Mouse (Mus musculus): Measurements from ENCODE around the gene Mettl2. TPM values are rescaled to one million over a fixed set of nuclear protein-coding genes. Genes with fewer than 3 reads are reported as not detected.

Gene Mettl2
- polyA plus RNA-seq, 1 experiment = 10.0 TPM

- no peak for DNase-seq
- Histone ChIP-seq H3K4me3 (replicated peaks; ENCODE audit: extremely low read depth, low read depth, low read length) (no peak overlapping the region), H3K4me1 (ENCODE audit: control insufficient read depth, insufficient read depth, low read length) (no peaks in the 10 kb centered on the region)
- 83% methylated on average over 69 of the region's 69 CpGs for WGBS
- TF ChIP-seq POLR2A (IDR thresholded peaks at IDR 0.05; ENCODE audit: borderline replicate concordance, extremely low read depth, low read depth, low read length) (no peak), CTCF (IDR thresholded peaks at IDR 0.05; ENCODE audit: insufficient read depth, low read length) (no peak)
Observed at GRCm38 (mm10) chr11:105164516-105165510, 38.6 kb downstream of the Mettl2 start.

- WGBS = 93% methylated on average over 10 of the region's 10 CpGs
- TF ChIP-seq POLR2A (IDR thresholded peaks at IDR 0.05; ENCODE audit: borderline replicate concordance, extremely low read depth, low read depth, low read length) (no peak), CTCF (IDR thresholded peaks at IDR 0.05; ENCODE audit: insufficient read depth, low read length) (no peak)
- DNase-seq = no peak
- Histone ChIP-seq H3K4me1 (ENCODE audit: control insufficient read depth, insufficient read depth, low read length) (no peaks in the 10 kb centered on the region), H3K4me3 (replicated peaks; ENCODE audit: extremely low read depth, low read depth, low read length) (no peak overlapping the region)
Observed at GRCm38 (mm10) chr11:105166780-105167179, 40.6 kb downstream of the Mettl2 start.

- Histone ChIP-seq H3K4me1 (ENCODE audit: control insufficient read depth, insufficient read depth, low read length) (peaks cover 12% of the 10 kb centered on the region), H3K4me3 (replicated peaks; ENCODE audit: extremely low read depth, low read depth, low read length) (no peak within 1 kb of the TSS)
- 46% methylated on average over 2 of the region's 2 CpGs for WGBS
- no peak for DNase-seq
- TF ChIP-seq POLR2A (IDR thresholded peaks at IDR 0.05; ENCODE audit: borderline replicate concordance, extremely low read depth, low read depth, low read length) = no peak
- no peak for TF ChIP-seq CTCF (IDR thresholded peaks at IDR 0.05; ENCODE audit: insufficient read depth, low read length)
Observed at GRCm38 (mm10) chr11:105178516-105178915, 52.3 kb downstream of the Mettl2 start, which contains the start of gene Tlk2. TSS of gene Tlk2 (plus strand) at chr11:105178807.

GRCm38 (mm10) chr11:105179523-105179922, 53.3 kb downstream of the Mettl2 start:
- no peak overlapping the region for H3K4me3 ChIP-seq (replicated peaks; ENCODE audit: extremely low read depth, low read depth, low read length)
- 60% methylated on average over 4 of the region's 4 CpGs for WGBS
- TF ChIP-seq POLR2A (IDR thresholded peaks at IDR 0.05; ENCODE audit: borderline replicate concordance, extremely low read depth, low read depth, low read length) (no peak), CTCF (IDR thresholded peaks at IDR 0.05; ENCODE audit: insufficient read depth, low read length) (no peak)

GRCm38 (mm10) chr11:105180471-105181091, 54.4 kb downstream of the Mettl2 start:
- 2% methylated on average over 35 of the region's 35 CpGs for WGBS
- DNase-seq = peak; percentile 55
- no peak for TF ChIP-seq POLR2A (IDR thresholded peaks at IDR 0.05; ENCODE audit: borderline replicate concordance, extremely low read depth, low read depth, low read length)
- no peak for TF ChIP-seq CTCF (IDR thresholded peaks at IDR 0.05; ENCODE audit: insufficient read depth, low read length)
- Histone ChIP-seq H3K4me1 (ENCODE audit: control insufficient read depth, insufficient read depth, low read length) (peaks cover 12% of the 10 kb centered on the region), H3K4me3 (replicated peaks; ENCODE audit: extremely low read depth, low read depth, low read length) (peak overlapping the region; percentile 66)

More at GRCm38 (mm10) chr11:105179523-105179922, 53.3 kb downstream of the Mettl2 start:
- no peak for DNase-seq
- peaks cover 12% of the 10 kb centered on the region for H3K4me1 ChIP-seq (ENCODE audit: control insufficient read depth, insufficient read depth, low read length)

- Histone ChIP-seq H3K4me1 (ENCODE audit: control insufficient read depth, insufficient read depth, low read length) (peaks cover 12% of the 10 kb centered on the region), H3K4me3 (replicated peaks; ENCODE audit: extremely low read depth, low read depth, low read length) (peak overlapping the region; percentile 66)
- DNase-seq = peak; percentile 88
- TF ChIP-seq CTCF (IDR thresholded peaks at IDR 0.05; ENCODE audit: insufficient read depth, low read length) = no peak
- TF ChIP-seq POLR2A (IDR thresholded peaks at IDR 0.05; ENCODE audit: borderline replicate concordance, extremely low read depth, low read depth, low read length) = peak; percentile 55; the same call in 1 of the 2 replicates
- 1% methylated on average over 58 of the region's 60 CpGs for WGBS
Observed at GRCm38 (mm10) chr11:105181126-105181637, 55.0 kb downstream of the Mettl2 start.

- 1% methylated on average over 79 of the region's 89 CpGs for WGBS
- Histone ChIP-seq H3K4me1 (ENCODE audit: control insufficient read depth, insufficient read depth, low read length) (peaks cover 12% of the 10 kb centered on the region), H3K4me3 (replicated peaks; ENCODE audit: extremely low read depth, low read depth, low read length) (peak overlapping the region; percentile 52)
- DNase-seq = peak; percentile 66
- TF ChIP-seq CTCF (IDR thresholded peaks at IDR 0.05; ENCODE audit: insufficient read depth, low read length) = no peak
- no peak for TF ChIP-seq POLR2A (IDR thresholded peaks at IDR 0.05; ENCODE audit: borderline replicate concordance, extremely low read depth, low read depth, low read length)
Observed at GRCm38 (mm10) chr11:105181689-105182460, 55.6 kb downstream of the Mettl2 start.

GRCm38 (mm10) chr11:105182461-105182855, 56.2 kb downstream of the Mettl2 start:
- DNase-seq = no peak
- Histone ChIP-seq H3K4me3 (replicated peaks; ENCODE audit: extremely low read depth, low read depth, low read length) (peak overlapping the region; percentile 51), H3K4me1 (ENCODE audit: control insufficient read depth, insufficient read depth, low read length) (peaks cover 12% of the 10 kb centered on the region)
- TF ChIP-seq POLR2A (IDR thresholded peaks at IDR 0.05; ENCODE audit: borderline replicate concordance, extremely low read depth, low read depth, low read length) (no peak), CTCF (IDR thresholded peaks at IDR 0.05; ENCODE audit: insufficient read depth, low read length) (no peak)
- WGBS = 0% methylated on average over 4 of the region's 4 CpGs

GRCm38 (mm10) chr11:105184678-105185077, 58.5 kb downstream of the Mettl2 start:
- no peak overlapping the region for H3K4me3 ChIP-seq (replicated peaks; ENCODE audit: extremely low read depth, low read depth, low read length)
- DNase-seq = no peak
- no peak for TF ChIP-seq POLR2A (IDR thresholded peaks at IDR 0.05; ENCODE audit: borderline replicate concordance, extremely low read depth, low read depth, low read length)
- no peak for TF ChIP-seq CTCF (IDR thresholded peaks at IDR 0.05; ENCODE audit: insufficient read depth, low read length)
- WGBS = 92% methylated on average over 3 of the region's 3 CpGs
- H3K4me1 ChIP-seq (ENCODE audit: control insufficient read depth, insufficient read depth, low read length) = peaks cover 13% of the 10 kb centered on the region

Other genes starting within 250 kb of the Mettl2 start
- gene Efcab3, start 62.8 kb upstream of the Mettl2 start, polyA plus RNA-seq (2012; rRNA removed) = not detected in 2 replicates
- not detected in 2 replicates for gene Gm10842, start 20.5 kb downstream of the Mettl2 start, polyA plus RNA-seq (2012; rRNA removed)
- gene Tlk2, start 52.4 kb downstream of the Mettl2 start, polyA plus RNA-seq (2012; rRNA removed) = 11.8 and 13.5 TPM in 2 replicates
- 77.0 and 91.8 TPM in 2 replicates for gene Mrc2, start 166.2 kb downstream of the Mettl2 start, polyA plus RNA-seq (2012; rRNA removed)

All from lung, adult 2 months (tissue).